Mouse (Mus musculus) small intestine, adult 2 months (tissue): ENCODE measurements at regions not wholly inside any gene's neighbourhood (a gene's known extent, or its start where the extent isn't known, plus 50 kb on each side); places are given as distances from the start of the nearest gene placed in this dataset.

Experiments
- CTCF ChIP-seq: fragments of 200-500 bp; IDR thresholded peaks from 2 replicates; pipeline ENCODE4 v1.5.1; 2012; ENCODE audit warnings: low read depth, mild to moderate bottlenecking, control low read depth, inconsistent platforms, low read length, moderate library complexity, mixed read lengths; ENCODE audit not compliant: insufficient replicate concordance, insufficient read length; ENCODE audit errors: extremely low read depth
- POLR2A ChIP-seq: fragments of 200-500 bp; IDR thresholded peaks from 2 replicates; pipeline ENCODE4 v1.6.1; 2012; ENCODE audit warnings: low read depth, mild to moderate bottlenecking, control low read depth, inconsistent platforms, low read length, moderate library complexity

DNA sequence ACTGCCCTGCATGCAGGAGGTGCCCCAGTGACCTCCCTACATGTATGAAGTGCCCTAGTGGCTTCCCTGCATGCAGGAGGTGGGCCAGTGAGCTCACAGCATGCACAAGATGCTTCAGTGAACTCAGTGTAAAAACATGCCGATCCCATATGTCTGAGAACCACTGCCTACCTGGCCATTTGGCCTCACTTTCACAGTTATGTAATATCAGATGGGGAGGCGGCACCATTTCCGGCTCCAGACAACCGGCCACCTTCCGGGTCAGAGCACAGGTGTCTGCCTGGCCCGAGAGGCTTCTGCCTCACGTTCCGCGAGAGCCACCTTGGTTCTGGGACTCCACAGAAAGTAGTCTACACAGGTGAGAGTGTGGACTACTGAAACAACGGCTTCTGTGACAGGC lies 156.2 kb upstream of the Stac start:
- TF ChIP-seq CTCF = no peak
- TF ChIP-seq POLR2A = no peak
